Mouse (Mus musculus): ENCODE data around the gene Tmem108. TPM values are rescaled to one million over a fixed set of nuclear protein-coding genes. Genes with fewer than 3 reads are reported as not detected.

Gene Tmem108
- total and polyA plus RNA-seq, 2 experiments from 2014 or later: 23.5 to 25.1 TPM

DNA sequence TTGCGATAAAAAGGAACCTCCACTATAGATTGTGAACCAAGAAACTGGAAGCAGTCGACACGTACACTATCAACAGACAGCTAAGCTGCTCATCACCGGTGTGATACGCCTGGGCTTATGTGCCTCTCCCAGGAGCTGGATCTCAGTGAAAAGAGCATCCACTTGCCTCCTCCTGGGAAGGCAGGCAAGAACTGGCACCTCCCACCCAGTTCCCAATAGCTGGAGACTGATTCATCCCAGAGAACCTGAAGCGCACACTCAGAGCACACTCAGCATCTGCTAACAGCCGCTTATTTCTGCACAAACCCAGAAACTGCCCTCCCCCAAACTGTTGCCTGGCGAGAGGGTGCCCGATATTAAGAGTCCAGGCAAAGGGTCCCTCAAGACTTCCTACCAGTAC lies 69.8 kb downstream of the Tmem108 start:
- Histone ChIP-seq H3K4me2 (ENCODE audit: low read depth, low read length) (no peak overlapping the region), H3K27ac (ENCODE audit: low read depth) (0 out of 2 replicates have a peak overlapping the region, but pooled peaks have one; percentile 35), H3K4me3 (ENCODE audit: low read depth, low read length) (no peak overlapping the region), H3K36me3 (replicated peaks; ENCODE audit: control insufficient read depth, insufficient read depth, low read length) (no peaks in the 10 kb centered on the region), H3K9ac (replicated peaks; ENCODE audit: low read depth, low read length) (no peak overlapping the region), H3K4me1 (ENCODE audit: control insufficient read depth, insufficient read depth) (peaks cover 30% of the 10 kb centered on the region), H3K27me3 (ENCODE audit: control insufficient read depth, insufficient read depth, low read length) (no peaks in the 10 kb centered on the region), H3K9me3 (replicated peaks; ENCODE audit: control insufficient read depth, low read length) (no peaks in the 10 kb centered on the region)
- 76% methylated on average over 9 of the region's 9 CpGs for WGBS
- no peak for TF ChIP-seq CTCF (IDR thresholded peaks at IDR 0.05; ENCODE audit: low read depth)
- no peak for TF ChIP-seq EP300 (IDR thresholded peaks at IDR 0.05; ENCODE audit: low read depth)
- ATAC-seq (ENCODE audit: insufficient read depth, low read depth) (no peak), DNase-seq (ENCODE audit: low spot score) (no peak)

DNA sequence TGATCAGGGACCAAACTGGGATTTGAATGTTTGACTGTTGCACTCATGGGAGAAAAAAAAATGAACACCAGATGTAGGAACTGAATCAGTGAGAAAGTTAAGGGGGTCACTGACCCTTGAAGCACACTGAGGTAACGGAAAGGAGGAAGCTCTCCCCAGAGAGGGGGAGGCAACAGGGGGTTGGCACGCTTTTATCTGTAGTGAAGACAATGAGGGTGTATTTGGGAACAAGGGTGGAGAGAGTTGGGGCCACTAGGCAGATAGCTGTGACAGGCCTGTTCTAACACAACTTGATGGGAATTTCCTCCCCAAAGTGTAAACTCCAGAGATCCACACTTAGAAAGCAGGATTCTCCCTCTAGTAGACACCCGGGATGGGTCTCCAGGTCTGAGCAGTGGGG lies 71.2 kb downstream of the Tmem108 start:
- WGBS: 34% methylated on average over 3 of the region's 3 CpGs
- Histone ChIP-seq H3K36me3 (replicated peaks; ENCODE audit: control insufficient read depth, insufficient read depth, low read length) (no peaks in the 10 kb centered on the region), H3K4me1 (ENCODE audit: control insufficient read depth, insufficient read depth) (peaks cover 30% of the 10 kb centered on the region), H3K27ac (ENCODE audit: low read depth) (peak overlapping the region; percentile 49), H3K27me3 (ENCODE audit: control insufficient read depth, insufficient read depth, low read length) (no peaks in the 10 kb centered on the region), H3K9ac (replicated peaks; ENCODE audit: low read depth, low read length) (no peak overlapping the region), H3K4me3 (ENCODE audit: low read depth, low read length) (no peak overlapping the region), H3K9me3 (replicated peaks; ENCODE audit: control insufficient read depth, low read length) (no peaks in the 10 kb centered on the region), H3K4me2 (ENCODE audit: low read depth, low read length) (no peak overlapping the region)
- TF ChIP-seq CTCF (IDR thresholded peaks at IDR 0.05; ENCODE audit: low read depth) (no peak), EP300 (IDR thresholded peaks at IDR 0.05; ENCODE audit: low read depth) (no peak)
- ATAC-seq (ENCODE audit: insufficient read depth, low read depth) (peak; percentile 46; the same call in 1 of the 2 replicates), DNase-seq (ENCODE audit: low spot score) (peak; percentile 64)

DNA sequence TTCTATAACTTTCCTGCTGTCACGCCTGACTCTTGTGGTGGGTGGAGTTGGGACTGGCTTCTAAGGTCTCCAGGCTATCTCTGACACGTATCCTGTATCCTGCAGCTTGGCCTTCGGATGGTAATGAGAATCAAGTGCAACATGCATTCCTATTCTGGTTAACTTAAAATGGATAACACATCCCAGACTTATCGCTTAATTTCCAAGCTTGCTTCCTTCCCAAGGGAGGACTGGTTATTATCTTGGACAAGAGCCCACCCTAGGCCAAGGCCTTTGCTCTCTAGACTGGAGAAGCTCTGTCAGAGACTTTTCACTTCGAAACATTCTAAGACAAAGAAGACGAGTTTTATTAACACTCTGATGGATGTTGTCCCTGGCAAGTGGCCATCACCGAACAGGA lies 71.9 kb downstream of the Tmem108 start:
- Histone ChIP-seq H3K9ac (replicated peaks; ENCODE audit: low read depth, low read length) (no peak overlapping the region), H3K27me3 (ENCODE audit: control insufficient read depth, insufficient read depth, low read length) (no peaks in the 10 kb centered on the region), H3K9me3 (replicated peaks; ENCODE audit: control insufficient read depth, low read length) (no peaks in the 10 kb centered on the region), H3K4me1 (ENCODE audit: control insufficient read depth, insufficient read depth) (peaks cover 30% of the 10 kb centered on the region), H3K27ac (ENCODE audit: low read depth) (peak overlapping the region; percentile 49), H3K36me3 (replicated peaks; ENCODE audit: control insufficient read depth, insufficient read depth, low read length) (no peaks in the 10 kb centered on the region), H3K4me3 (ENCODE audit: low read depth, low read length) (no peak overlapping the region), H3K4me2 (ENCODE audit: low read depth, low read length) (no peak overlapping the region)
- ATAC-seq (ENCODE audit: insufficient read depth, low read depth) (peak; percentile 51), DNase-seq (ENCODE audit: low spot score) (peak; percentile 62)
- 41% methylated on average over 7 of the region's 7 CpGs for WGBS
- TF ChIP-seq EP300 (IDR thresholded peaks at IDR 0.05; ENCODE audit: low read depth): no peak
- TF ChIP-seq CTCF (IDR thresholded peaks at IDR 0.05; ENCODE audit: low read depth): no peak

DNA sequence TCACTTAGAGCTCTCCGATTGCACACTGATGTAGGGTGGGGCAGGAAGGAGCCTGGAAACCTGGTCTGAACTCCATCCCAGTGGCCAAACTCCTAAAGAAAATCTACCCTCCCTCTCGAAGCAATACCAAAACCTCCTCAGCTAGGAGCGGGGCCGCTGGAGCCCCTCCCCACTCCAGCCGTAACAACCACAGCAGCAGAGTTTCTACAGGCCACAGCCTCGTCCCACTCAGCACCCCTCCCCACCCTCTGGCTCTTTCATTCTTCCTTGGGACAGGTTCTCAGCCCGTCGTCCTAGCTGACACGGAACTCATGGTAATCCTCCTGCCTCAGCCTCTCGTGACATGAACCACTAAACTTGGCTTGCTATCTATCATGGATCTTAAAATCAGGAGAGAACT lies 72.6 kb downstream of the Tmem108 start:
- Histone ChIP-seq H3K27me3 (ENCODE audit: control insufficient read depth, insufficient read depth, low read length) (no peaks in the 10 kb centered on the region), H3K27ac (ENCODE audit: low read depth) (peak overlapping the region; percentile 14), H3K4me3 (ENCODE audit: low read depth, low read length) (no peak overlapping the region), H3K4me1 (ENCODE audit: control insufficient read depth, insufficient read depth) (peaks cover 30% of the 10 kb centered on the region), H3K36me3 (replicated peaks; ENCODE audit: control insufficient read depth, insufficient read depth, low read length) (no peaks in the 10 kb centered on the region), H3K4me2 (ENCODE audit: low read depth, low read length) (no peak overlapping the region), H3K9me3 (replicated peaks; ENCODE audit: control insufficient read depth, low read length) (no peaks in the 10 kb centered on the region), H3K9ac (replicated peaks; ENCODE audit: low read depth, low read length) (no peak overlapping the region)
- ATAC-seq (ENCODE audit: insufficient read depth, low read depth) (no peak), DNase-seq (ENCODE audit: low spot score) (no peak)
- WGBS: 71% methylated on average over 10 of the region's 10 CpGs
- TF ChIP-seq CTCF (IDR thresholded peaks at IDR 0.05; ENCODE audit: low read depth): no peak

DNA sequence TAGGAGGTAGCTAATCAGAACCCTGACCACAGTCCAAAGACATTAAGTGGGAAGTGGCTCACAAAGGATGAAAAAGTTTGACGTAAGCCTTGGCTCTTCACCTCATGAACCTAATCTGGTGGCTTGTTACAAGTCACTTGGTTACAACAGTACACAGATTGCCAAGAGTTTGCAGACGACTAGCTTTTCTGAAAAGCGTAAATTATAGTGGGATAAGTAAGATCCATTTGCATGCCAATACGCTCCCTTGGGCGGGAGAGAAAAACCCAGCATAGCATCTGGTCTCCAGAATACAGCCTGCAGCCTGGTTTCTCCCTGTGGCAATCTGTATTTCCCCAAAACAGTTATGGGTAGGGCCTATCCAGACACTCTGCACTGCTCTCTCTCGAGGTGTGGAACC lies 74.5 kb downstream of the Tmem108 start:
- ATAC-seq (ENCODE audit: insufficient read depth, low read depth) (no peak), DNase-seq (ENCODE audit: low spot score) (peak; percentile 45)
- Histone ChIP-seq H3K4me3 (ENCODE audit: low read depth, low read length) (no peak overlapping the region), H3K27ac (ENCODE audit: low read depth) (0 out of 2 replicates have a peak overlapping the region, but pooled peaks have one; percentile 2), H3K27me3 (ENCODE audit: control insufficient read depth, insufficient read depth, low read length) (no peaks in the 10 kb centered on the region), H3K9me3 (replicated peaks; ENCODE audit: control insufficient read depth, low read length) (no peaks in the 10 kb centered on the region), H3K4me1 (ENCODE audit: control insufficient read depth, insufficient read depth) (peaks cover 29% of the 10 kb centered on the region), H3K36me3 (replicated peaks; ENCODE audit: control insufficient read depth, insufficient read depth, low read length) (no peaks in the 10 kb centered on the region), H3K4me2 (ENCODE audit: low read depth, low read length) (no peak overlapping the region), H3K9ac (replicated peaks; ENCODE audit: low read depth, low read length) (no peak overlapping the region)
- no peak for TF ChIP-seq CTCF (IDR thresholded peaks at IDR 0.05; ENCODE audit: low read depth)
- 58% methylated on average over 6 of the region's 6 CpGs for WGBS

DNA sequence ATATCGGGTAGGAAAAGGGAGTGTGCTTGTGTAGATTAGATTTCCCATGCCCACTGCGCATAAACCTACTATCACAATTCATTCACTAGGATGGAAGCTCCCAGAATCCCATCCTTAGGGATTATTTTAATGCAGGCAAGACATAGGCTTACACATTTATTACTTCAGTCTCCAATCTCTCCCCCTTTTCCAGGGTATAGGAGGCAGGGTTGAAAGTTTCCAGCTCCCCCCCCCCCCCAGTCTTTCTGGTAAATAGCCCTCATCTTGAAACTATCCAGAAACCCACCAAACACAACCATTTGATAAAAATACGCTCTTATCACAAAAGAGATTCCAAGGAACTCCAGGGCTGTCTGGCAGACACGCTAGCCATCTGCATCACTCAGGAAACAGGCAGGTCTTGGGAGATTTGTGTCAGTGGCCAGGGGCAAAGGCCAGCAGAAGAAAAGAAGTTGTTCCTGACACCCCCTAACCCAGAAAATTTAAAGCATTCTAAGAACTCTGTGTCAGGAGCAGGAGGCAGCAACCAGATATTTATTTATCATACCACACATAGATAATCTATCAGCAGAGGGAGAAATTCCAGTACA lies 79.8 kb downstream of the Tmem108 start:
- no peak for DNase-seq (ENCODE audit: low spot score)
- H3K27ac ChIP-seq (ENCODE audit: low read depth): peak overlapping the region; percentile 7; the same call in 1 of the 2 replicates
- no peak for TF ChIP-seq EP300 (IDR thresholded peaks at IDR 0.05; ENCODE audit: low read depth)
- TF ChIP-seq CTCF (IDR thresholded peaks at IDR 0.05; ENCODE audit: low read depth): no peak
- no peaks in the 10 kb centered on the region for H3K36me3 ChIP-seq (replicated peaks; ENCODE audit: control insufficient read depth, insufficient read depth, low read length)
- H3K4me1 ChIP-seq (ENCODE audit: control insufficient read depth, insufficient read depth): peaks cover 47% of the 10 kb centered on the region
- H3K4me2 ChIP-seq (ENCODE audit: low read depth, low read length): no peak overlapping the region
- H3K9ac ChIP-seq (replicated peaks; ENCODE audit: low read depth, low read length): no peak overlapping the region
- no peak for ATAC-seq (ENCODE audit: insufficient read depth, low read depth)
- H3K9me3 ChIP-seq (replicated peaks; ENCODE audit: control insufficient read depth, low read length): no peaks in the 10 kb centered on the region
- no peak overlapping the region for H3K4me3 ChIP-seq (ENCODE audit: low read depth, low read length)
- no peaks in the 10 kb centered on the region for H3K27me3 ChIP-seq (ENCODE audit: control insufficient read depth, insufficient read depth, low read length)
- WGBS: 20% methylated on average over 4 of the region's 4 CpGs

Data from heart, postnatal 0 days (tissue).